Mouse (Mus musculus) olfactory bulb, adult 2 months (tissue): Measurements from ENCODE around the gene Nr2f2.

ENCODE experiments used
- CTCF ChIP-seq: fragments of 200-500 bp; IDR thresholded peaks from 2 replicates; pipeline ENCODE4 v1.5.1; 2012; ENCODE audit warnings: low read depth, mild to moderate bottlenecking, low read length, moderate library complexity; ENCODE audit not compliant: insufficient read depth
- POLR2A ChIP-seq: fragments of 200-500 bp; IDR thresholded peaks from 2 replicates; pipeline ENCODE4 v1.6.1; 2012; ENCODE audit warnings: mild to moderate bottlenecking, low read depth, low read length, moderate library complexity; ENCODE audit not compliant: insufficient read depth

GRCm38 (mm10) chr7:70355691-70356568 is 10.6 kb downstream of the Nr2f2 start:
- TF ChIP-seq POLR2A = no peak
- no peak for TF ChIP-seq CTCF
